Mouse (Mus musculus) midbrain, embryonic 11.5 days (tissue): ENCODE measurements at regions not wholly inside any gene's neighbourhood (a gene's known extent, or its start where the extent isn't known, plus 50 kb on each side); places are given as distances from the start of the nearest gene placed in this dataset.

Experiments used
- ATAC-seq: fragments of 200-750 bp; cut with Nextera tagmentation; 2 replicates; pipeline ENCODE4 v1.8.0; 2017; ENCODE audit warnings: moderate TSS enrichment, moderate library complexity; ENCODE audit not compliant: low FRiP score
- DNase-seq: peaks from one replicate; pipeline ENCODE4 v3.0.0; 2015; ENCODE audit warnings: low spot score; ENCODE audit errors: missing footprints
- H3K27ac ChIP-seq: fragments of 300-500 bp; sonication (generic); 2 replicates; pipeline ENCODE4 v1.5.1; 2014; ENCODE audit warnings: low read depth, low read length
- H3K27me3 ChIP-seq: fragments of 300-500 bp; sonication (generic); 2 replicates; pipeline ENCODE4 v1.6.1; 2014; ENCODE audit warnings: mild to moderate bottlenecking, low read length, moderate library complexity, mixed read lengths; ENCODE audit not compliant: control insufficient read depth, insufficient read depth
- H3K36me3 ChIP-seq: fragments of 300-500 bp; sonication (generic); 2 replicates; pipeline ENCODE4 v1.6.1; 2014; ENCODE audit warnings: mild to moderate bottlenecking, low read length, moderate library complexity, mixed read lengths; ENCODE audit not compliant: control insufficient read depth, insufficient read depth
- H3K4me1 ChIP-seq: fragments of 300-500 bp; sonication (generic); 2 replicates; pipeline ENCODE4 v1.6.1; 2014; ENCODE audit warnings: low read length; ENCODE audit not compliant: control insufficient read depth, insufficient read depth
- H3K4me2 ChIP-seq: fragments of 300-500 bp; sonication (generic); 2 replicates; pipeline ENCODE4 v1.6.1; 2014; ENCODE audit warnings: mild to moderate bottlenecking, moderate library complexity
- H3K4me3 ChIP-seq: fragments of 300-500 bp; sonication (generic); 2 replicates; pipeline ENCODE4 v1.5.1; 2014; ENCODE audit warnings: low read depth, low read length
- H3K9ac ChIP-seq: fragments of 300-500 bp; sonication (generic); 2 replicates; pipeline ENCODE4 v1.6.1; 2014; ENCODE audit warnings: low read length
- H3K9me3 ChIP-seq: fragments of 300-500 bp; sonication (generic); 2 replicates; pipeline ENCODE4 v1.6.1; 2016; ENCODE audit warnings: low read length; ENCODE audit not compliant: control insufficient read depth
- WGBS: fragments of 180-500 bp; shearing (Covaris S2); extraction: QIAGEN DNeasy Blood & Tissue Kit; methylation state at CpG from one replicate; pipeline ENCODE4 v1.1.7; 2014; 5-methylcytosine and 5-hydroxymethylcytosine counted together

GRCm38 (mm10) chr13:6288109-6288508 lies 259.8 kb upstream of the Pitrm1 start:
- Histone ChIP-seq H3K9me3 (no peaks in the 10 kb centered on the region), H3K4me3 (no peak overlapping the region), H3K4me2 (no peak overlapping the region), H3K9ac (no peak overlapping the region), H3K36me3 (no peaks in the 10 kb centered on the region), H3K4me1 (no peaks in the 10 kb centered on the region), H3K27me3 (no peaks in the 10 kb centered on the region), H3K27ac (no peak overlapping the region)
- no peak for ATAC-seq
- 86% methylated on average over 6 of the region's 6 CpGs for WGBS
- DNase-seq: peak; percentile 82

GRCm38 (mm10) chr13:6292098-6292497 lies 255.9 kb upstream of the Pitrm1 start:
- Histone ChIP-seq H3K9me3 (no peaks in the 10 kb centered on the region), H3K27ac (no peak overlapping the region), H3K4me2 (no peak overlapping the region), H3K27me3 (no peaks in the 10 kb centered on the region), H3K4me3 (no peak overlapping the region), H3K9ac (no peak overlapping the region), H3K4me1 (no peaks in the 10 kb centered on the region), H3K36me3 (no peaks in the 10 kb centered on the region)
- ATAC-seq: no peak
- 50% methylated on average over 3 of the region's 3 CpGs for WGBS
- DNase-seq: no peak

GRCm38 (mm10) chr13:6305718-6306117 lies 242.2 kb upstream of the Pitrm1 start:
- Histone ChIP-seq H3K27me3 (no peaks in the 10 kb centered on the region), H3K9me3 (no peaks in the 10 kb centered on the region), H3K4me2 (no peak overlapping the region), H3K9ac (no peak overlapping the region), H3K27ac (no peak overlapping the region), H3K4me1 (peaks cover 2% of the 10 kb centered on the region; the same call in 1 of the 2 replicates), H3K4me3 (no peak overlapping the region), H3K36me3 (no peaks in the 10 kb centered on the region)
- DNase-seq (no peak), ATAC-seq (no peak)

- ATAC-seq (no peak), DNase-seq (no peak)
- H3K27me3 ChIP-seq: no peaks in the 10 kb centered on the region
- WGBS: 80% methylated on average over 4 of the region's 4 CpGs
- H3K27ac ChIP-seq: no peak overlapping the region
- no peaks in the 10 kb centered on the region for H3K9me3 ChIP-seq
- H3K4me3 ChIP-seq: no peak overlapping the region
- H3K9ac ChIP-seq: no peak overlapping the region
- H3K4me1 ChIP-seq: peaks cover 2% of the 10 kb centered on the region; the same call in 1 of the 2 replicates
- H3K36me3 ChIP-seq: no peaks in the 10 kb centered on the region
- H3K4me2 ChIP-seq: no peak overlapping the region
Measured at GRCm38 (mm10) chr13:6306616-6306988, 241.3 kb upstream of the Pitrm1 start.

GRCm38 (mm10) chr13:6306989-6307917 lies 240.7 kb upstream of the Pitrm1 start:
- H3K27me3 ChIP-seq: no peaks in the 10 kb centered on the region
- no peaks in the 10 kb centered on the region for H3K9me3 ChIP-seq
- H3K9ac ChIP-seq: no peak overlapping the region
- 69% methylated on average over 7 of the region's 7 CpGs for WGBS
- no peak overlapping the region for H3K4me3 ChIP-seq
- no peaks in the 10 kb centered on the region for H3K36me3 ChIP-seq
- peaks cover 2% of the 10 kb centered on the region; the same call in 1 of the 2 replicates for H3K4me1 ChIP-seq
- ATAC-seq (peak; percentile 57; the same call in 1 of the 2 replicates), DNase-seq (no peak)
- H3K27ac ChIP-seq: no peak overlapping the region
- H3K4me2 ChIP-seq: no peak overlapping the region

- no peaks in the 10 kb centered on the region for H3K9me3 ChIP-seq
- no peaks in the 10 kb centered on the region for H3K36me3 ChIP-seq
- no peaks in the 10 kb centered on the region for H3K27me3 ChIP-seq
- no peak overlapping the region for H3K27ac ChIP-seq
- DNase-seq (no peak), ATAC-seq (no peak)
- no peaks in the 10 kb centered on the region for H3K4me1 ChIP-seq
- no peak overlapping the region for H3K9ac ChIP-seq
- no peak overlapping the region for H3K4me3 ChIP-seq
- H3K4me2 ChIP-seq: no peak overlapping the region
Measured at GRCm38 (mm10) chr13:6316201-6316600, 231.7 kb upstream of the Pitrm1 start.

- Histone ChIP-seq H3K4me1 (no peaks in the 10 kb centered on the region), H3K4me3 (no peak overlapping the region), H3K9me3 (no peaks in the 10 kb centered on the region), H3K4me2 (no peak overlapping the region), H3K27me3 (no peaks in the 10 kb centered on the region), H3K9ac (no peak overlapping the region), H3K27ac (no peak overlapping the region), H3K36me3 (no peaks in the 10 kb centered on the region)
- 92% methylated on average over 2 of the region's 2 CpGs for WGBS
- DNase-seq: no peak
- no peak for ATAC-seq
Measured at GRCm38 (mm10) chr13:6323948-6324347, 224.0 kb upstream of the Pitrm1 start.

GRCm38 (mm10) chr13:6330320-6330950 lies 217.5 kb upstream of the Pitrm1 start:
- 86% methylated on average over 3 of the region's 3 CpGs for whole genome bisulfite sequencing
- Histone ChIP-seq H3K27ac (no peak overlapping the region), H3K36me3 (no peaks in the 10 kb centered on the region), H3K4me2 (no peak overlapping the region), H3K4me3 (no peak overlapping the region), H3K9me3 (no peaks in the 10 kb centered on the region), H3K4me1 (no peaks in the 10 kb centered on the region), H3K27me3 (no peaks in the 10 kb centered on the region), H3K9ac (no peak overlapping the region)
- DNase-seq (no peak), ATAC-seq (no peak)

- ATAC-seq: no peak
- Histone ChIP-seq H3K4me2 (no peak overlapping the region), H3K9me3 (no peaks in the 10 kb centered on the region), H3K27ac (no peak overlapping the region), H3K36me3 (no peaks in the 10 kb centered on the region), H3K27me3 (no peaks in the 10 kb centered on the region), H3K4me1 (no peaks in the 10 kb centered on the region), H3K4me3 (no peak overlapping the region), H3K9ac (no peak overlapping the region)
- no peak for DNase-seq
- WGBS: 84% methylated on average over 7 of the region's 7 CpGs
Measured at GRCm38 (mm10) chr13:6340157-6340556, 207.8 kb upstream of the Pitrm1 start.
